Mouse (Mus musculus) induced T-regulatory cell, adult 2 months (primary cell): ENCODE measurements around the gene Teddm2.
A peak's percentile ranks its signal among the peaks of the same experiment; 100 is the strongest.

Experiments
- DNase-seq: peaks from one replicate; pipeline ENCODE4 v3.0.0-alpha.2; 2012; ENCODE audit warnings: low read depth

Teddm2 gene

DNA sequence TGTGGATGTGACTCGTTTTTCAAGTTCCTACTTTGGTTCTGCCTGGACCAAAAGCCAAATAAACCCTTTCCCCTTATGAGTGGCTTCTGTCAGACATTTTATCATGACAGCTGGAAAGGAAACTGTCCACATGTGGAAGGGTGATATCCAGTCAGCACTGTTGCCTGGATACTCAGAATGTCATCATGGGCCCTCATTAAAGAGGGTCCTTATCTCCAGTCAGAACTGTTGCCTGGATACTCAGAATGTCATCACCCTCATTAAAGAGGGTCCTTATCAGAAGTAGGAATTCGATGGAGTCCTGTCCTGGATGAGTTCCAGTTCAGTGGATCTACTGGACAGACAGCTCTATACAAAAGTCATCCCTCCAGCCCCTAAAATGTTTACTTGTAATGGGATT is 85.8 kb downstream of the Teddm2 start:
- DNase-seq: no peak

DNA sequence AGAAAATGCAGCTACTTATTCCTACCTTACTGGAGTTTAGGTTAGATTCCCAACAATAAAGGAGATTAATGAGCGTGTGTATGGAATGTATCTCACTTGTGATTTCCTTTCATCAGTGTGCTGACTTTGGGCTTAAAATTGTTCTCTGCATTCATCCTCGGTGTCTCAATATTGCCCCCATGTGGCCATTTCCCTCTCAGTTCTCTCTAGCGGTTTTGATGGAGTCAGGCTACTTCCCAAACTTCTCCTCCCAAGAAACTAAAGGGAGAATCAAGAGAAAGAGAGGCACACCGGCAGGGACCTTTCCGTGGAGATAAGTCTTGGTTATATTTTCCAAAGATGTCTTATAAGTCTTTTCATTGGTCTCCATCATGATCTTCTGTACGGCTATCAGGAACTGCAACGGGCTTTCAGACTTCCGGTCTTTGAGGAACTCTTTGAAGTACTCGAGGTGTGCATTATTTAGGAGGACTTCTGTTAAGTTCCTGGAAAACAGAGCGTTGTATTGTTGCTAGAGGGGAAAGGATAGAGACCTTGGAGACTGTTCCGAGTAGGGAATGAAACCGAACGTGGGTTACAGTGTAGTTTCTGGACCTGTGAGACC is 92.5 kb downstream of the Teddm2 start:
- DNase-seq: peak; percentile 79

DNA sequence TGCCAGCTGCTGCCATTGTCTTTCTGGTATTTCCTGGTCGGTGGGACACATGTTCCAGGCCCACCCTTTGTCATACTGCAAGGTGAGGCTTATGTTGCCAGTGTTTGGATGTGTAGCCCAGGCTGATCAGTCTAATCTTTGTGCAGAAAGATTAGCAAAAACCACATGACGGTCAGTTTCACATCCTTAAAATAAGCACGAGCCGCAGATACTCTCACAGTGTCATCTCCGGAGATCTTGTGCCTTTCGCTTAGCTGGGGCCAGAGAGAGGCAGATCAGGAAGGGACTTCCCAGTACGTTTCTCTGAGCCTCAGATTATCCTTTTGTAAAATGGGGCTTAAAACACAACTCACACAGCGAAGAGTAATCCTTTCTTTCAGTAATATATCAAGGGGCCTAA is 96.5 kb downstream of the Teddm2 start:
- no peak for DNase-seq

DNA sequence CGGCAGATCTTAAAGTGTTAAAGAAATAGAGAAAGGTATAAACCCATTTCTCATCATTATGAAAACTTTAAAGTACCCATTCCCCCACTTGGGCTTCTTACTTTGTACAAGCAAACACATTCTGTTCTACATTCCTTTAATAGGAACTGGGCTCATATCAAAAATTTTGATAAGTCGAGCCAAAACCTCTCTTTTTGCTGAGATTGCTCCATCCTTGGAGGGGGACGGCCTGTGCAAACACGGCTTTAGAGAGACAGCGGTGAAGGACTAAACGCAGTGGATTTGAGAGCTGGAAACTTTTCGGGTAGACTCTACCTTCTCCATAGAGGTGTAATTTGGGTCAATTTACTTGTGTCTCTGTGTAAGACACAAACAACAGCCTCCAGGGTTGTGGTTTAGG is 97.3 kb downstream of the Teddm2 start:
- DNase-seq: no peak
